Mouse (Mus musculus) thymus, adult 2 months (tissue): Measurements from ENCODE around the gene Fli1. TPM values are rescaled to one million over a fixed set of nuclear protein-coding genes. Genes with fewer than 3 reads are reported as not detected.
A peak's percentile ranks its signal among the peaks of the same experiment; 100 is the strongest.

ENCODE experiments used
- DNase-seq: peaks from one replicate; pipeline ENCODE4 v3.0.0; 2021
- H3K27ac ChIP-seq: fragments of 200-500 bp; 2 replicates; pipeline ENCODE4 v1.5.1; 2012; ENCODE audit warnings: low read length, control low read depth; ENCODE audit not compliant: control insufficient read depth, insufficient read depth
- H3K27me3 ChIP-seq: fragments of 200-500 bp; 2 replicates; pipeline ENCODE4 v1.6.1; 2012; ENCODE audit warnings: mild to moderate bottlenecking, low read length, moderate library complexity, mixed read lengths; ENCODE audit not compliant: control insufficient read depth, insufficient read depth
- H3K36me3 ChIP-seq: fragments of 200-500 bp; 2 replicates; pipeline ENCODE4 v1.6.1; 2012; ENCODE audit warnings: mild to moderate bottlenecking, low read length, moderate library complexity; ENCODE audit not compliant: control insufficient read depth, insufficient read depth
- H3K4me1 ChIP-seq: fragments of 200-500 bp; replicated peaks from 2 replicates; pipeline ENCODE4 v1.6.1; 2012; ENCODE audit warnings: low read length; ENCODE audit not compliant: control insufficient read depth, insufficient read depth
- H3K4me3 ChIP-seq: fragments of 200-500 bp; 2 replicates; pipeline ENCODE4 v1.5.1; 2012; ENCODE audit warnings: mild to moderate bottlenecking, low read length, control low read depth, moderate library complexity; ENCODE audit not compliant: control insufficient read depth, insufficient read depth
- CTCF ChIP-seq: fragments of 200-500 bp; IDR thresholded peaks from 2 replicates; pipeline ENCODE4 v1.5.1; 2012; ENCODE audit warnings: mild to moderate bottlenecking, control low read depth, low read length, moderate library complexity, borderline replicate concordance; ENCODE audit not compliant: control insufficient read depth, poor library complexity, insufficient read depth; ENCODE audit errors: extremely low read depth
- POLR2A ChIP-seq: fragments of 200-500 bp; IDR thresholded peaks from 2 replicates; pipeline ENCODE4 v1.6.1; 2012; ENCODE audit warnings: mild to moderate bottlenecking, low read length, control low read depth, moderate library complexity; ENCODE audit not compliant: control insufficient read depth, poor library complexity, insufficient read depth; ENCODE audit errors: extremely low read depth
- WGBS: fragments of 180-500 bp; shearing (Covaris S2); methylation state at CpG from one replicate; pipeline ENCODE4 v1.1.7; 2018; 5-methylcytosine and 5-hydroxymethylcytosine counted together
- polyA plus RNA-seq: library from polyadenylated mRNA; depleted of rRNA; stranded (reverse); fragments of >200 nt; gene quantifications from 2 replicates; pipeline ENCODE4 v1.2.3, GENCODE M21; 2012

The Fli1 gene
- polyA plus RNA-seq, 1 experiment: 28.5 TPM

DNA sequence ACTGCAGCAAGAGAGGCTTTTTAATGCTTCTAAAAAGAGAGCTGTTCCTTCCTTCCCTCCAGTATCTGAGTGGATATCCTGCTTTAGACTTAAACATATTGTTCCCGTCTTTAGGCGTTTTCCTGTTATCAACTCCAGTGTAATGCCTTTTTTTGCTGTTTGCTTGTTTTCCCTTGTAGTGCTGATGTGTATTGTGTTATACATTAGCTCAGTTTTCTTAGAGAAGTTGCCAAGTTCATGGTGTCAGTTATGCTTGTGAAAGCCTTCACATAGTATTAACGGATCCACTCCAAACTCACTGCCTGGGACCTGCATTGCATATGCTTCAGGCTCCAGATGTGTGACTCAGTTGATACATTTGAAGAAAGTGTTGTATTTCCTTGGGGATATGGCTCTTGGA lies 22.6 kb upstream of the Fli1 start:
- TF ChIP-seq CTCF (no peak), POLR2A (no peak)
- Histone ChIP-seq H3K4me1 (peaks cover 10% of the 10 kb centered on the region), H3K4me3 (no peak overlapping the region), H3K27ac (no peak overlapping the region), H3K27me3 (no peaks in the 10 kb centered on the region), H3K36me3 (no peaks in the 10 kb centered on the region)
- no peak for DNase-seq
- WGBS: 96% methylated on average over 3 of the region's 3 CpGs

DNA sequence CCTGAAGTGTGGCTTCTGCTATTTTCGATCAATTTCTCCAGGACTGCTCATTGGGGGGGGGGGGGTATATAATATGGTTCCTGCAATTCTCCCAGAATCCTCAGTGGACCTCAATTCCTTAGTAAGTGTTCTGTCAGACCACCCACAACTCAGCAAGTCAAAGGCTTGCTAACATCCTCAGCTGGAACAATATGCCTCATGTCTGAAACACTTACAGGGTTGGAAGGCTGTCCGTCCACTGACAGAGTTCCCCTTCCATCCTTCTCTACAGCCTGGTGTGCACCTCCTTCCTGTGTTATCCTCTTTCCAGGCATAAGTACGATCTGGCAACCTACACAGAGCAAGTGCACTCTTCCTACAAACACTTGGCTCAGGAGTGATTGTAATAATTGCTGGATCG lies 20.2 kb upstream of the Fli1 start:
- Histone ChIP-seq H3K27ac (no peak overlapping the region), H3K36me3 (no peaks in the 10 kb centered on the region), H3K4me1 (peaks cover 10% of the 10 kb centered on the region), H3K4me3 (no peak overlapping the region), H3K27me3 (no peaks in the 10 kb centered on the region)
- 71% methylated on average over 4 of the region's 4 CpGs for WGBS
- DNase-seq: no peak
- no peak for TF ChIP-seq CTCF
- TF ChIP-seq POLR2A: no peak

DNA sequence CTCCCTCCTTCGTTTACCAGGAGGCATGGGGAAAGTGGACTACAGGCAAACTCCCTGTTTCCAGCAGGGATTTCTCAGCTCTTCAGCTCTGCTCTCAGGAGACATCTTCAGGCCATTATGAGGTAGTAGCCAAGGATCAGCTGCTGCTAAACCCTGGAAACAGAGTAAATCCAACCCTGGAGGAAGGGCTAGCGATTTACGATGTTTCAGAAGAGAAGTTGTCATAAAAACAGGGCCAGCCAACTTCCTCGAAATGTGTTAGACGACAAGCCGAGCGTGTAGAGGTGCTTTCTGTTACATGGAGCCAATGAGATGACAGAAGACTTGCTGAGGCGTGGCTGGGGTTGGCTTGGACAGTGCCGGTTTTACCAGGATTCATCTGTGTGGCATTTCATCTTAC lies 19.7 kb upstream of the Fli1 start:
- no peak for DNase-seq
- 8% methylated on average over 9 of the region's 9 CpGs for WGBS
- Histone ChIP-seq H3K4me3 (no peak overlapping the region), H3K36me3 (no peaks in the 10 kb centered on the region), H3K4me1 (peaks cover 10% of the 10 kb centered on the region), H3K27me3 (no peaks in the 10 kb centered on the region), H3K27ac (no peak overlapping the region)
- TF ChIP-seq POLR2A: no peak

GRCm38 (mm10) chr9:32561190-32561890 lies 18.7 kb upstream of the Fli1 start:
- no peak for DNase-seq
- Histone ChIP-seq H3K4me1 (peaks cover 12% of the 10 kb centered on the region), H3K27me3 (no peaks in the 10 kb centered on the region), H3K27ac (no peak overlapping the region), H3K36me3 (no peaks in the 10 kb centered on the region), H3K4me3 (no peak overlapping the region)
- WGBS: 95% methylated on average over 14 of the region's 14 CpGs
- TF ChIP-seq CTCF (no peak), POLR2A (no peak)

- 63% methylated on average over 8 of the region's 8 CpGs for WGBS
- H3K27ac ChIP-seq: no peak overlapping the region
- TF ChIP-seq CTCF (no peak), POLR2A (no peak)
- H3K36me3 ChIP-seq: no peaks in the 10 kb centered on the region
- no peak for DNase-seq
- no peak overlapping the region for H3K4me3 ChIP-seq
- no peaks in the 10 kb centered on the region for H3K27me3 ChIP-seq
- peaks cover 17% of the 10 kb centered on the region for H3K4me1 ChIP-seq
Observed at GRCm38 (mm10) chr9:32559859-32560258, 17.2 kb upstream of the Fli1 start.

DNA sequence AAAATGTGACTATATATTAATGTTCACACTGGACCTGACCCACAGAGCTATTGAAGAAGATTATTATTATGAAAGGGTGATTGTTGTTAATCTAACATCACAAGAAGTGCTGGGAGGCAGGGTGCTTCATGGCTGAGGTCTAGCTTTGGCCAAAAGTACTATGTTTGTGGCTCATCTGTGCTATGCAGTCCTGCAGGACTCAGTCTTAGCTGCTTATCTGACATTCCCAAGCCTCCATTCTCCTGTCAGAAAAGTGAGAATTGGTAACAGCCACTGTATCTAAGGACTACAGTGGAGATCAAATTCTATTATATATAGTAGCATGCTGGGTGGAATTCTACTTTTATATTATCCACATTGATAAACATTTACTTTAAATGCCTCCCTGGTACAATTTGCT lies 16.8 kb upstream of the Fli1 start:
- no peaks in the 10 kb centered on the region for H3K27me3 ChIP-seq
- H3K4me1 ChIP-seq: peaks cover 17% of the 10 kb centered on the region
- H3K4me3 ChIP-seq: no peak overlapping the region
- no peak for DNase-seq
- no peak overlapping the region for H3K27ac ChIP-seq
- TF ChIP-seq CTCF: no peak
- TF ChIP-seq POLR2A: no peak
- H3K36me3 ChIP-seq: no peaks in the 10 kb centered on the region

- H3K27me3 ChIP-seq: no peaks in the 10 kb centered on the region
- peak; percentile 19 for DNase-seq
- TF ChIP-seq CTCF (no peak), POLR2A (no peak)
- no peak overlapping the region for H3K27ac ChIP-seq
- WGBS: 18% methylated on average over 7 of the region's 7 CpGs
- no peak overlapping the region for H3K4me3 ChIP-seq
- no peaks in the 10 kb centered on the region for H3K36me3 ChIP-seq
- H3K4me1 ChIP-seq: peaks cover 8% of the 10 kb centered on the region
Observed at GRCm38 (mm10) chr9:32556313-32556712, 13.7 kb upstream of the Fli1 start.
